Mouse (Mus musculus) limb, embryonic 14.5 days (tissue): ENCODE measurements around the gene Ddo. TPM values are rescaled to one million over a fixed set of nuclear protein-coding genes. Genes with fewer than 3 reads are reported as not detected.
A peak's percentile ranks its signal among the peaks of the same experiment; 100 is the strongest.

Experiments
- ATAC-seq: fragments of 200-750 bp; cut with Nextera tagmentation; 2 replicates; pipeline ENCODE4 v1.8.0; 2017; ENCODE audit warnings: low read depth, moderate number of reproducible peaks, moderate TSS enrichment; ENCODE audit not compliant: low FRiP score
- DNase-seq: peaks from one replicate; pipeline ENCODE4 v3.0.0-alpha.2; 2015; ENCODE audit warnings: low spot score
- H3K27ac ChIP-seq: fragments of 300-500 bp; sonication (generic); replicated peaks from 2 replicates; pipeline ENCODE4 v1.5.1; 2014; ENCODE audit warnings: low read depth, mild to moderate bottlenecking, low read length, moderate library complexity, mixed read lengths
- H3K27me3 ChIP-seq: fragments of 300-500 bp; sonication (generic); 2 replicates; pipeline ENCODE4 v1.6.1; 2014; ENCODE audit warnings: low read length, mixed read lengths; ENCODE audit not compliant: control insufficient read depth, insufficient read depth
- H3K36me3 ChIP-seq: fragments of 300-500 bp; sonication (generic); 2 replicates; pipeline ENCODE4 v1.6.1; 2014; ENCODE audit warnings: mild to moderate bottlenecking, low read length, moderate library complexity, mixed read lengths; ENCODE audit not compliant: control insufficient read depth, insufficient read depth
- H3K4me1 ChIP-seq: fragments of 300-500 bp; sonication (generic); 2 replicates; pipeline ENCODE4 v1.6.1; 2014; ENCODE audit warnings: antibody characterized with exemption, low read length, mixed read lengths; ENCODE audit not compliant: control insufficient read depth, insufficient read depth
- H3K4me2 ChIP-seq: fragments of 300-500 bp; sonication (generic); replicated peaks from 2 replicates; pipeline ENCODE4 v1.6.1; 2014; ENCODE audit warnings: low read depth, mild to moderate bottlenecking, low read length, moderate library complexity; ENCODE audit not compliant: severe bottlenecking
- H3K4me3 ChIP-seq: fragments of 300-500 bp; sonication (generic); replicated peaks from 2 replicates; pipeline ENCODE4 v1.5.1; 2014; ENCODE audit warnings: low read length
- H3K9ac ChIP-seq: fragments of 300-500 bp; sonication (generic); 2 replicates; pipeline ENCODE4 v1.6.1; 2014; ENCODE audit warnings: mild to moderate bottlenecking, low read depth, low read length, moderate library complexity; ENCODE audit not compliant: severe bottlenecking
- H3K9me3 ChIP-seq: fragments of 300-500 bp; sonication (generic); 2 replicates; pipeline ENCODE4 v1.6.1; 2016; ENCODE audit warnings: low read length; ENCODE audit not compliant: control insufficient read depth
- POLR2A ChIP-seq: fragments of 200-500 bp; IDR thresholded peaks from 2 replicates; pipeline ENCODE4 v1.8.0; 2012; ENCODE audit warnings: inconsistent platforms, mild to moderate bottlenecking, moderate library complexity, borderline replicate concordance; ENCODE audit not compliant: insufficient read depth, insufficient read length; ENCODE audit errors: extremely low read depth
- WGBS: fragments of 180-500 bp; shearing (Covaris S2); extraction: QIAGEN DNeasy Blood & Tissue Kit; methylation state at CpG from one replicate; pipeline ENCODE4 v1.1.7; 2014; 5-methylcytosine and 5-hydroxymethylcytosine counted together
- polyA plus RNA-seq, 2 experiments: library from polyadenylated mRNA; depleted of rRNA in 1 of 2; stranded (reverse) in 1 of 2; unstranded in 1 of 2; fragments of >200 nt; fragmentation: Nextera tagmentation in 1 of 2; extraction: Ambion mirVana in 1 of 2; gene quantifications; 2 replicates each; pipeline versions ENCODE4 v1.2.1 to v1.2.3; 2012 to 2014

Gene Ddo
- polyA plus RNA-seq, 2 experiments: 0.06 to 0.28 TPM

GRCm38 (mm10) chr10:40715151-40715550 lies 85.3 kb downstream of the Ddo start:
- Histone ChIP-seq H3K27ac (no peak overlapping the region), H3K27me3 (no peaks in the 10 kb centered on the region), H3K4me2 (no peak overlapping the region), H3K4me1 (0 out of 2 replicates have a peak, but pooled peaks cover 2% of the 10 kb centered on the region), H3K9me3 (no peaks in the 10 kb centered on the region), H3K4me3 (no peak overlapping the region), H3K36me3 (no peaks in the 10 kb centered on the region), H3K9ac (no peak overlapping the region)
- no peak for DNase-seq
- no peak for TF ChIP-seq POLR2A
- WGBS: 90% methylated on average over 4 of the region's 4 CpGs
- no peak for ATAC-seq

- DNase-seq: no peak
- H3K27me3 ChIP-seq: no peaks in the 10 kb centered on the region
- H3K27ac ChIP-seq: no peak overlapping the region
- H3K9me3 ChIP-seq: no peaks in the 10 kb centered on the region
- no peak for TF ChIP-seq POLR2A
- no peak overlapping the region for H3K9ac ChIP-seq
- WGBS: 51% methylated on average over 8 of the region's 8 CpGs
- no peak overlapping the region for H3K4me3 ChIP-seq
- H3K4me1 ChIP-seq: peaks cover 8% of the 10 kb centered on the region
- no peak for ATAC-seq
- H3K4me2 ChIP-seq: no peak overlapping the region
- no peaks in the 10 kb centered on the region for H3K36me3 ChIP-seq
Observed at GRCm38 (mm10) chr10:40716296-40716695, 86.5 kb downstream of the Ddo start.

GRCm38 (mm10) chr10:40716713-40717112 lies 86.9 kb downstream of the Ddo start:
- Histone ChIP-seq H3K4me3 (no peak overlapping the region), H3K27me3 (no peaks in the 10 kb centered on the region), H3K36me3 (no peaks in the 10 kb centered on the region), H3K27ac (no peak overlapping the region), H3K9ac (no peak overlapping the region), H3K4me1 (peaks cover 8% of the 10 kb centered on the region), H3K9me3 (no peaks in the 10 kb centered on the region), H3K4me2 (no peak overlapping the region)
- no peak for TF ChIP-seq POLR2A
- ATAC-seq (no peak), DNase-seq (no peak)
- WGBS: 55% methylated on average over 3 of the region's 3 CpGs

DNA sequence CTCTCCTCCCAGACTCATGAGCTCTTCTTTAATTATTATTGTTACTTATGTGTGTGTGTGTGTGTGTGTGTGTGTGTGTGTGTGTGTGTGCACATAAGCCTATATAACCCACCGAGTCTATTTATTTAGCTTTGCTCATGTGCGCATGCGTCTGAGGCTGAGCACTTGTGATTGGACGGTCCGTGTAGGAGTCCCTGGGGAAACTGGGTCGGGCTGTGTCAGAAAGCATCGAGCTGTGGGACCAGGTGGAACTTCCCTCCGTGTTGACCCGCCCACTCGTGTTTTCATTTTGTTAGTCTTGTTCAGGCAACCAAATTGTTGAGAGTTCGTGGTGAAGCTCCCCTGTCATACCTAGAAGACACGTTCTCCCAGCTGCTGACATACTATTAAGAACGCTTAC lies 88.6 kb downstream of the Ddo start:
- Histone ChIP-seq H3K9ac (no peak overlapping the region), H3K27ac (no peak overlapping the region), H3K4me3 (no peak overlapping the region), H3K4me1 (peaks cover 8% of the 10 kb centered on the region), H3K27me3 (no peaks in the 10 kb centered on the region), H3K36me3 (no peaks in the 10 kb centered on the region), H3K4me2 (no peak overlapping the region), H3K9me3 (no peaks in the 10 kb centered on the region)
- ATAC-seq (no peak), DNase-seq (no peak)
- TF ChIP-seq POLR2A: no peak
- 91% methylated on average over 13 of the region's 13 CpGs for WGBS

DNA sequence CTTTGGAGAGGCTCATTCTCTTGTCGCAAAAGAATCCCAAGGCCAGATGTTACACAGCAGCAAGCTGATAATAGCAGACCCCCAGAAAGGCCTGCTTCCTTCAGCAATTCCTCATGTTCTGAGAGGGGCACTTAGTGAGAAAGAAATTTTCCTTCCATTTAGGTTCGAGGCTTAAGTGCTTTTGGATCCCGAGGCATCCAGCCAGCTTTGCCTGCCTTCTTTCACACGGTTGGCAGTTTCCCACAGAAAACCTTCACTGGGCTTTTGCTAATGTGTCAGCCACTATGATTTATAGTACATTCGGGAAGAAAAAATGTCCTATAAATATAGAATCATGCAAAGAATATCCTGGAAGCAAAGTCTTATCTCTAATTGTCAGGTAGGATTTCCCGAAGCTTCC lies 89.3 kb downstream of the Ddo start:
- peaks cover 8% of the 10 kb centered on the region for H3K4me1 ChIP-seq
- no peaks in the 10 kb centered on the region for H3K27me3 ChIP-seq
- H3K36me3 ChIP-seq: no peaks in the 10 kb centered on the region
- H3K4me2 ChIP-seq: no peak overlapping the region
- no peak for TF ChIP-seq POLR2A
- DNase-seq (no peak), ATAC-seq (no peak)
- H3K9me3 ChIP-seq: no peaks in the 10 kb centered on the region
- H3K4me3 ChIP-seq: no peak overlapping the region
- H3K27ac ChIP-seq: no peak overlapping the region
- H3K9ac ChIP-seq: no peak overlapping the region
- WGBS: 44% methylated on average over 6 of the region's 6 CpGs

DNA sequence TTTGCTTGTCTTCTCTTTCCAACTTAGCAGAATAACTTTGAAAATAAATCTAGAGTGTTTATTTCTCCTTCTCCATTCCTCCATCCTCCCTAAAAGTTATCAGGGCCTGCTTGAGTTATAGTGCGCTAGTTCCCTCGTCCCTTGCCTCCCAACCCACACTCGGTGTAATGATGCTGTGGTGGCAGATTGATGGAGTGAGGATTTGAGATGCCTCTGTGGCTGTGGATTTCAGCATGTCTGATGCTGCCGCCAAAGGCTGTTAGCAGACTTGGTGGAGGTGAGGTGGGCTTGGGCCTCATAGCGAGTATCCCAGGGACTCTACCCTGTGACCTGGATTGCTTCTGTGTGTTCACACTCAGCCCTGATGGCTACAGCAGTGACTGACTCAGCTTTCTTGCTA lies 91.1 kb downstream of the Ddo start:
- Histone ChIP-seq H3K36me3 (no peaks in the 10 kb centered on the region), H3K27me3 (no peaks in the 10 kb centered on the region), H3K27ac (0 out of 2 replicates have a peak overlapping the region, but pooled peaks have one; percentile 33), H3K4me2 (no peak overlapping the region), H3K9ac (no peak overlapping the region), H3K4me3 (no peak overlapping the region), H3K4me1 (peaks cover 8% of the 10 kb centered on the region), H3K9me3 (no peaks in the 10 kb centered on the region)
- WGBS: 32% methylated on average over 5 of the region's 5 CpGs
- TF ChIP-seq POLR2A: no peak
- DNase-seq (no peak), ATAC-seq (peak; percentile 19; the same call in 1 of the 2 replicates)
